Mouse (Mus musculus) MEL (cell line): ENCODE measurements at regions not wholly inside any gene's neighbourhood (a gene's known extent, or its start where the extent isn't known, plus 50 kb on each side); places are given as distances from the start of the nearest gene placed in this dataset.

Source experiments
- DNase-seq: peaks from one replicate; pipeline ENCODE4 v3.0.0; 2011; ENCODE audit warnings: low read depth, low spot score
- H3K27ac ChIP-seq: 2 replicates; pipeline ENCODE4 v1.5.1; 2012; ENCODE audit warnings: low read depth, mild to moderate bottlenecking, control low read depth, low read length, moderate library complexity; ENCODE audit not compliant: control insufficient read depth
- H3K27me3 ChIP-seq, 2 experiments: fragments of 150-350 bp in 1 of 2; sonication (generic) in 1 of 2; 2 replicates each; pipeline ENCODE4 v1.6.1; 2012; ENCODE audit warnings: low read length in 2 of 2, mild to moderate bottlenecking in 2 of 2, improper control_type of control experiment in 1 of 2, moderate library complexity in 1 of 2; ENCODE audit not compliant: insufficient read depth in 2 of 2, control insufficient read depth in 1 of 2
- H3K36me3 ChIP-seq, 2 experiments: 2 replicates each; pipeline ENCODE4 v1.6.1; 2012 to 2014; ENCODE audit warnings: low read length in 2 of 2, improper control_type of control experiment in 1 of 2, inconsistent platforms in 1 of 2, mild to moderate bottlenecking in 1 of 2; ENCODE audit not compliant: insufficient read depth in 2 of 2, control insufficient read depth in 1 of 2
- H3K4me1 ChIP-seq, 2 experiments: fragments of 150-350 bp in 1 of 2; sonication (generic) in 1 of 2; 2 replicates each; pipeline ENCODE4 v1.6.1; 2012; ENCODE audit warnings: low read length in 2 of 2, improper control_type of control experiment in 1 of 2, mild to moderate bottlenecking in 1 of 2; ENCODE audit not compliant: insufficient read depth in 2 of 2, control insufficient read depth in 1 of 2
- H3K4me3 ChIP-seq, 2 experiments: fragments of 150-350 bp in 1 of 2; sonication (generic) in 1 of 2; 2 replicates each; pipeline ENCODE4 v1.5.1; 2012; ENCODE audit warnings: low read depth in 2 of 2, low read length in 2 of 2, mild to moderate bottlenecking in 2 of 2, moderate library complexity in 2 of 2, control low read depth in 1 of 2, improper control_type of control experiment in 1 of 2; ENCODE audit not compliant: control insufficient read depth in 1 of 2, insufficient read depth in 1 of 2
- H3K79me2 ChIP-seq: 2 replicates; pipeline ENCODE4 v1.6.1; 2012; ENCODE audit warnings: mild to moderate bottlenecking, low read length, moderate library complexity; ENCODE audit not compliant: control insufficient read depth, poor library complexity, insufficient read depth
- H3K9ac ChIP-seq: 2 replicates; pipeline ENCODE4 v1.6.1; 2012; ENCODE audit warnings: low read depth, mild to moderate bottlenecking, control low read depth, low read length, moderate library complexity; ENCODE audit not compliant: control insufficient read depth, poor library complexity, severe bottlenecking
- H3K9me3 ChIP-seq: fragments of 150-350 bp; sonication (generic); replicated peaks from 2 replicates; pipeline ENCODE4 v1.6.1; 2012; ENCODE audit warnings: mild to moderate bottlenecking, low read length, improper control_type of control experiment, moderate library complexity; ENCODE audit not compliant: insufficient read depth
- BHLHE40 ChIP-seq: IDR thresholded peaks from 2 replicates; pipeline ENCODE4 v1.6.1; 2012; ENCODE audit warnings: low read depth, mild to moderate bottlenecking, inconsistent platforms, low read length, improper control_type of control experiment, borderline replicate concordance
- CHD1 ChIP-seq: IDR thresholded peaks from 2 replicates; pipeline ENCODE4 v1.6.1; 2012; ENCODE audit warnings: low read depth, mild to moderate bottlenecking, inconsistent platforms, low read length, improper control_type of control experiment
- CHD2 ChIP-seq: IDR thresholded peaks from 2 replicates; pipeline ENCODE4 v1.6.1; 2011; ENCODE audit warnings: low read length, improper control_type of control experiment
- ELF1 ChIP-seq: IDR thresholded peaks from 2 replicates; pipeline ENCODE4 v1.6.1; 2014; ENCODE audit warnings: low read depth, mild to moderate bottlenecking, inconsistent platforms, low read length, improper control_type of control experiment, moderate library complexity
- ETS1 ChIP-seq: IDR thresholded peaks from 2 replicates; pipeline ENCODE4 v1.6.1; 2012; ENCODE audit warnings: low read depth, mild to moderate bottlenecking, inconsistent platforms, low read length, improper control_type of control experiment, moderate library complexity
- GABPA ChIP-seq: IDR thresholded peaks from 2 replicates; pipeline ENCODE4 v1.6.1; 2012; ENCODE audit warnings: low read depth, mild to moderate bottlenecking, inconsistent platforms, low read length, improper control_type of control experiment, moderate library complexity
- GATA1 ChIP-seq: IDR thresholded peaks from 2 replicates; pipeline ENCODE4 v1.6.1; 2011; ENCODE audit warnings: low read depth, low read length, improper control_type of control experiment
- JUND ChIP-seq: IDR thresholded peaks from 2 replicates; pipeline ENCODE4 v1.6.1; 2011; ENCODE audit warnings: low read depth, mild to moderate bottlenecking, improper control_type of control experiment, low read length
- KAT2A ChIP-seq: conservative IDR thresholded peaks from 2 replicates; pipeline ENCODE4 v1.6.1; 2012; ENCODE audit warnings: low read depth, low read length, improper control_type of control experiment, inconsistent platforms
- MAFK ChIP-seq: IDR thresholded peaks from 2 replicates; pipeline ENCODE4 v1.6.1; 2011; ENCODE audit warnings: low read depth, mild to moderate bottlenecking, low read length, improper control_type of control experiment, borderline replicate concordance
- MAX ChIP-seq: IDR thresholded peaks from 2 replicates; pipeline ENCODE4 v1.6.1; 2011; ENCODE audit warnings: low read length, improper control_type of control experiment
- MAZ ChIP-seq: IDR thresholded peaks from 2 replicates; pipeline ENCODE4 v1.6.1; 2012; ENCODE audit warnings: low read depth, mild to moderate bottlenecking, inconsistent platforms, low read length, improper control_type of control experiment
- MXI1 ChIP-seq: IDR thresholded peaks from 2 replicates; pipeline ENCODE4 v1.6.1; 2011; ENCODE audit warnings: mild to moderate bottlenecking, low read depth, low read length, improper control_type of control experiment
- MYB ChIP-seq: IDR thresholded peaks from 2 replicates; pipeline ENCODE4 v1.6.1; 2011; ENCODE audit warnings: mild to moderate bottlenecking, low read depth, low read length, improper control_type of control experiment
- NELFE ChIP-seq: IDR thresholded peaks from 2 replicates; pipeline ENCODE4 v1.6.1; 2011; ENCODE audit warnings: low read depth, low read length, improper control_type of control experiment
- NRF1 ChIP-seq: IDR thresholded peaks from 2 replicates; pipeline ENCODE4 v1.6.1; 2014; ENCODE audit warnings: low read depth, mild to moderate bottlenecking, inconsistent platforms, low read length, improper control_type of control experiment, moderate library complexity; ENCODE audit not compliant: poor library complexity, insufficient read depth, severe bottlenecking
- POLR2A ChIP-seq, 2 experiments: IDR thresholded peaks; 2 replicates each; pipeline ENCODE4 v1.6.1; 2011 to 2012; ENCODE audit warnings: low read length in 2 of 2, mild to moderate bottlenecking in 2 of 2, control low read depth in 1 of 2, improper control_type of control experiment in 1 of 2, low read depth in 1 of 2, moderate library complexity in 1 of 2; ENCODE audit not compliant: control insufficient read depth in 1 of 2, insufficient read depth in 1 of 2, poor library complexity in 1 of 2
- POLR2AphosphoS2 ChIP-seq: IDR thresholded peaks from 2 replicates; pipeline ENCODE4 v1.6.1; 2011; ENCODE audit warnings: low read length, improper control_type of control experiment
- POLR2AphosphoS5 ChIP-seq: IDR thresholded peaks from 2 replicates; pipeline ENCODE4 v1.6.1; 2012; ENCODE audit warnings: low read depth, borderline replicate concordance, mild to moderate bottlenecking, inconsistent platforms, low read length, moderate library complexity, mixed read lengths
- RAD21 ChIP-seq: IDR thresholded peaks from 2 replicates; pipeline ENCODE4 v1.6.1; 2011; ENCODE audit warnings: mild to moderate bottlenecking, low read depth, low read length, improper control_type of control experiment
- SIN3A ChIP-seq: IDR thresholded peaks from 2 replicates; pipeline ENCODE4 v1.6.1; 2012; ENCODE audit warnings: low read length, improper control_type of control experiment, inconsistent platforms
- SMC3 ChIP-seq: IDR thresholded peaks from 2 replicates; pipeline ENCODE4 v1.6.1; 2011; ENCODE audit warnings: low read depth, low read length, improper control_type of control experiment
- TBP ChIP-seq: IDR thresholded peaks from 2 replicates; pipeline ENCODE4 v1.8.0; 2011; ENCODE audit warnings: low read depth, low read length, improper control_type of control experiment
- TCF12 ChIP-seq: IDR thresholded peaks from 2 replicates; pipeline ENCODE4 v1.6.1; 2014; ENCODE audit warnings: low read depth, mild to moderate bottlenecking, inconsistent platforms, low read length, improper control_type of control experiment, moderate library complexity
- USF1 ChIP-seq: IDR thresholded peaks from 2 replicates; pipeline ENCODE4 v1.6.1; 2014; ENCODE audit warnings: low read depth, mild to moderate bottlenecking, inconsistent platforms, low read length, improper control_type of control experiment, moderate library complexity
- USF2 ChIP-seq, 2 experiments: IDR thresholded peaks; 2 replicates each; pipeline ENCODE4 v1.6.1; 2011 to 2012; ENCODE audit warnings: improper control_type of control experiment in 2 of 2, low read length in 2 of 2, borderline replicate concordance in 1 of 2, inconsistent platforms in 1 of 2, low read depth in 1 of 2, mild to moderate bottlenecking in 1 of 2; ENCODE audit not compliant: insufficient read depth in 1 of 2
- ZKSCAN1 ChIP-seq: IDR thresholded peaks from 2 replicates; pipeline ENCODE4 v1.6.1; 2012; ENCODE audit warnings: low read depth, mild to moderate bottlenecking, inconsistent platforms, low read length, improper control_type of control experiment, moderate library complexity

DNA sequence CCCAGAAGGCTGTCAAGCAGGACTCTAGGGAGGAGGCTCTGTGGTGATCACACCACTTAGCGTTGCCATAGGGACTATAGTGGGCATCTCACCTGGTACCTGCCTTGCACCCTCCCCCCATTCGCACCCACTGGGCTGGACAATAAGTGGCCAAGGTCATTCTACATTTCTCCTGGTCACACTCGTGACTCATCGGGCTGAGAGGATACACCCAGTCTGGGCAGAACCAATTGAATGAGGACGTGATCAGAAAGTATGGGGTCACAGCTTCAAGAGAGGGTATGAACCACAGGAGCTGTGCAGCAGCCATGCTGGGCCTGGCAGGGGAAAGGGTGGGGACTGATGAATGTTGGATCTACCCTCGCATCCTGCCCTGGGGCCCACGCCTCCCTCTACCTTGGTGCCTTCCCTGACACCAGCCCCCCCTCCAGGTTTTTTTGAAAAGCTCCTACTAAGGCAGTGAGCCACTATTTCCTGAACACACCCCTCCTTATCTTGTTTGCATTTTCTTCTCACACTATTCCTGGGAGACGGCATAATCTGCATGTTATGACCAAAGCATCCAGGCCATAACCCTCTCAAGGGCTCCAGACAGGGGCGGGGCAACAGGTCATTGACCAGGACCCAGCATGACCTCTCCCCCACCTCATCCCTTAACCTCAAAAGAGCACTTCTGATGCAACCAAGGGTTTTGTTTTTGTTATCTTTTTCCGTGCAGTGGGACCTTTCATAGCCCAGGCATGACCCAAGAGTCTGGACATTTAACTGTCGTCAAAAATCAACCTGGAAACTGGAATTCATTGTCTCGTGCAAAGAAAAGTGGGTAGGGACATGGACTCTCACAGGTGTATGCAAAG, 89.4 kb upstream of the Armc2 start:
- H3K4me3 ChIP-seq = no peak overlapping the region
- H3K27ac ChIP-seq = no peak overlapping the region
- H3K9ac ChIP-seq = no peak overlapping the region
- no peaks in the 10 kb centered on the region for H3K4me1 ChIP-seq
- H3K27me3 ChIP-seq = no peaks in the 10 kb centered on the region; a peak in 1 of 4 replicates
- TF ChIP-seq TCF12 = no peak
- TF ChIP-seq MYB = no peak
- TF ChIP-seq POLR2AphosphoS2 = no peak
- no peak for TF ChIP-seq ZKSCAN1
- TF ChIP-seq USF2 (IDR thresholded peaks at IDR 0.05; ENCODE audit: borderline replicate concordance in 1 of 2, insufficient read depth in 1 of 2, low read depth in 1 of 2, low read length in 2 of 2) = no peak
- TF ChIP-seq MXI1 = no peak
- no peak for TF ChIP-seq SMC3
- no peak for TF ChIP-seq POLR2A (IDR thresholded peaks at IDR 0.05; ENCODE audit: control insufficient read depth in 1 of 2, insufficient read depth in 1 of 2, low read depth in 1 of 2, low read length in 2 of 2, poor library complexity in 1 of 2)
- no peak for TF ChIP-seq MAFK
- no peak for TF ChIP-seq ETS1
- TF ChIP-seq NRF1 = no peak
- TF ChIP-seq MAX = no peak
- no peak for TF ChIP-seq SIN3A
- no peak for TF ChIP-seq RAD21
- TF ChIP-seq KAT2A = no peak
- TF ChIP-seq ELF1 = no peak
- TF ChIP-seq CHD2 = no peak
- no peak for TF ChIP-seq MAZ
- TF ChIP-seq JUND = no peak
- no peaks in the 10 kb centered on the region for H3K79me2 ChIP-seq
- H3K9me3 ChIP-seq = no peaks in the 10 kb centered on the region
- DNase-seq = no peak
- no peaks in the 10 kb centered on the region for H3K36me3 ChIP-seq

DNA sequence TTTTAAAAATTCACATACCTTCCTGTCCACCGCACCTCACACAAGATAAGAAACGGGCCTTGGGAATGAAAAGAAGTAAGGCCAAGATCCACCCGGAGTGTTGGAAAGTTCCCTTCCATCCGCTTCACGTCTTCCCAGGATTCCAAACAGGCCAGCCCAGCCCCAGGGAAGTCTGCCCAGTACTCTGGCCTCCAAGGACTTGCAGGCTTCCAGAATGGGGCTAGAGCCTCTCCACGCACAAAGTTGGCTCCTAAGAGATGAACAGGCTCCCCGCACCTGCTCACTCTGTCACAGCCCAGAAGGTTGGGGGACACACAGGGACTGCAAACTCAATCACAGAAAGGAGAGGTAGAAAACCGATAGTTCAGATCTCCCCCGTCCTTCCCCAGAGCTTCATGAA, 88.4 kb upstream of the Armc2 start:
- no peaks in the 10 kb centered on the region for H3K36me3 ChIP-seq
- no peak for DNase-seq
- H3K4me3 ChIP-seq = no peak overlapping the region

More for the DNA sequence above, 88.4 kb upstream of the Armc2 start:
- no peak overlapping the region for H3K27ac ChIP-seq
- no peak overlapping the region for H3K9ac ChIP-seq
- no peaks in the 10 kb centered on the region; a peak in 1 of 4 replicates for H3K27me3 ChIP-seq
- no peaks in the 10 kb centered on the region for H3K79me2 ChIP-seq
- TF ChIP-seq POLR2AphosphoS5 = no peak
- no peak for TF ChIP-seq MYB
- TF ChIP-seq NELFE = no peak
- TF ChIP-seq BHLHE40 = no peak
- TF ChIP-seq CHD1 = no peak
- TF ChIP-seq USF2 (IDR thresholded peaks at IDR 0.05; ENCODE audit: borderline replicate concordance in 1 of 2, insufficient read depth in 1 of 2, low read depth in 1 of 2, low read length in 2 of 2) = no peak
- no peak for TF ChIP-seq JUND
- no peak for TF ChIP-seq CHD2
- TF ChIP-seq GABPA = no peak
- TF ChIP-seq MXI1 = no peak
- TF ChIP-seq POLR2AphosphoS2 = no peak
- no peak for TF ChIP-seq RAD21
- TF ChIP-seq NRF1 = no peak
- TF ChIP-seq USF1 = no peak
- TF ChIP-seq GATA1 = no peak
- TF ChIP-seq SMC3 = no peak
- no peak for TF ChIP-seq ZKSCAN1
- no peak for TF ChIP-seq TBP
- H3K9me3 ChIP-seq = no peaks in the 10 kb centered on the region
- no peaks in the 10 kb centered on the region for H3K4me1 ChIP-seq
